Mouse (Mus musculus) spleen, adult 2 months (tissue): ENCODE results near the gene Cmc2. TPM values are rescaled to one million over a fixed set of nuclear protein-coding genes. Genes with fewer than 3 reads are reported as not detected.

Experiments
- DNase-seq, 2 experiments: peaks; one replicate each; pipeline versions ENCODE4 v3.0.0 to v3.0.0-alpha.2; 2012 to 2021; ENCODE audit warnings: low spot score in 2 of 2, low read depth in 1 of 2
- H3K27ac ChIP-seq: fragments of 200-500 bp; 2 replicates; pipeline ENCODE4 v1.5.1; 2012; ENCODE audit warnings: low read length, inconsistent platforms; ENCODE audit not compliant: insufficient read depth
- H3K27me3 ChIP-seq: fragments of 200-500 bp; 2 replicates; pipeline ENCODE4 v1.6.1; 2012; ENCODE audit warnings: mild to moderate bottlenecking, moderate library complexity, low read length, inconsistent platforms; ENCODE audit not compliant: control insufficient read depth, insufficient read depth
- H3K36me3 ChIP-seq: fragments of 200-500 bp; 2 replicates; pipeline ENCODE4 v1.6.1; 2012; ENCODE audit warnings: mild to moderate bottlenecking, low read length, inconsistent platforms; ENCODE audit not compliant: control insufficient read depth, insufficient read depth
- H3K4me1 ChIP-seq: fragments of 200-500 bp; 2 replicates; pipeline ENCODE4 v1.6.1; 2011; ENCODE audit warnings: inconsistent platforms; ENCODE audit not compliant: control insufficient read depth, insufficient read depth, insufficient read length
- H3K4me3 ChIP-seq: fragments of 200-500 bp; 2 replicates; pipeline ENCODE4 v1.5.1; 2011; ENCODE audit warnings: mild to moderate bottlenecking, inconsistent platforms; ENCODE audit not compliant: insufficient read depth, insufficient read length; ENCODE audit errors: extremely low read depth
- CTCF ChIP-seq: fragments of 200-500 bp; IDR thresholded peaks from 2 replicates; pipeline ENCODE4 v1.5.1; 2011; ENCODE audit warnings: mild to moderate bottlenecking, inconsistent platforms; ENCODE audit not compliant: insufficient read depth, insufficient read length, insufficient replicate concordance; ENCODE audit errors: extremely low read depth
- POLR2A ChIP-seq: fragments of 200-500 bp; IDR thresholded peaks from 2 replicates; pipeline ENCODE4 v1.6.1; 2011; ENCODE audit warnings: low read depth, low read length, inconsistent platforms
- whole genome bisulfite sequencing: fragments of 180-500 bp; shearing (Covaris S2); methylation state at CpG from one replicate; pipeline ENCODE4 v1.1.7; 2018; 5-methylcytosine and 5-hydroxymethylcytosine counted together
- polyA plus RNA-seq: library from polyadenylated mRNA; depleted of rRNA; stranded (reverse); fragments of >200 nt; gene quantifications from 2 replicates; pipeline ENCODE4 v1.2.3, GENCODE M21; 2012; rRNA removed

Cmc2 gene
- polyA plus RNA-seq: 3.4 TPM in 2 replicates

- Histone ChIP-seq H3K4me3 (peak within 1 kb of the TSS; percentile 97), H3K4me1 (no peaks in the 10 kb centered on the region; the same call in 1 of the 2 replicates), H3K27me3 (no peaks in the 10 kb centered on the region), H3K27ac (peak within 1 kb of the TSS; percentile 89), H3K36me3 (no peaks in the 10 kb centered on the region; the same call in 1 of the 2 replicates)
- DNase-seq: peak; percentile 84 to 95
- TF ChIP-seq CTCF (no peak), POLR2A (peak; percentile 72; the same call in 1 of the 2 replicates)
- WGBS: under 1% methylated on average over 57 of the region's 57 CpGs
These were observed at the start of gene Cmc2, which contains the start of gene Cenpn for GRCm38 (mm10) chr8:116921337-116922059. Cmc2 (minus strand) TSS chr8:116921455. Cenpn (plus strand) TSS chr8:116921730.

- H3K4me3 ChIP-seq: no peak overlapping the region
- no peak for DNase-seq
- TF ChIP-seq POLR2A: no peak
- no peak for TF ChIP-seq CTCF
- H3K27ac ChIP-seq: no peak overlapping the region
- no peaks in the 10 kb centered on the region for H3K4me1 ChIP-seq
- H3K36me3 ChIP-seq: no peaks in the 10 kb centered on the region
- H3K27me3 ChIP-seq: no peaks in the 10 kb centered on the region
- 88% methylated on average over 6 of the region's 6 CpGs for WGBS
These were observed 48.3 kb upstream of the Cmc2 start for GRCm38 (mm10) chr8:116969531-116969930.

GRCm38 (mm10) chr8:116954415-116954814 lies 33.2 kb upstream of the Cmc2 start:
- WGBS: 95% methylated on average over 9 of the region's 9 CpGs
- no peak overlapping the region for H3K4me3 ChIP-seq
- H3K27me3 ChIP-seq: no peaks in the 10 kb centered on the region
- no peaks in the 10 kb centered on the region for H3K4me1 ChIP-seq
- DNase-seq: no peak
- no peak for TF ChIP-seq POLR2A
- no peak for TF ChIP-seq CTCF
- H3K27ac ChIP-seq: no peak overlapping the region
- peaks cover 27% of the 10 kb centered on the region for H3K36me3 ChIP-seq

GRCm38 (mm10) chr8:116952428-116952827 lies 31.2 kb upstream of the Cmc2 start:
- Histone ChIP-seq H3K4me1 (peaks cover 4% of the 10 kb centered on the region; the same call in 1 of the 2 replicates), H3K27me3 (no peaks in the 10 kb centered on the region), H3K4me3 (no peak overlapping the region), H3K36me3 (peaks cover 24% of the 10 kb centered on the region), H3K27ac (no peak overlapping the region)
- no peak for DNase-seq
- 50% methylated on average over 8 of the region's 8 CpGs for WGBS
- TF ChIP-seq POLR2A (no peak), CTCF (no peak)

DNA sequence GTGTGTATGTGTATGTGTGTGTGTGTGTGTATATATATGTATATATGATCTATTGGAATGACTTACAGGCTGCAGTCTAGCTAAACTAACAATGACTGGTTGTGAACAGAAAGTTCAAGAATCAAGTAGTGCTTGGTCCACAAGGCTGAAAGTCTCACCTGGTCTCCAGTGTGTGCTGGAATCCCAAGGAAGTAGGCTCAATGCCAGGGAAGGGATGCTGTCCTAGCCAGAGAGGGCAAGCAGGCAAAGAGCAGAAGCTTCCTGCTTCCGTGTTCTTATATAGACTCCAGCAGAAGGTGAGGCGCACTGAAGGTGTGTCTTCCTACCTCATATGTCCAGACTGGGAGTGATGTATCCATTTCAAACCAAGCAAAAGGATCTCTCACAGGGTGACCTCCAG lies 30.5 kb upstream of the Cmc2 start:
- H3K4me1 ChIP-seq: peaks cover 6% of the 10 kb centered on the region; the same call in 1 of the 2 replicates
- H3K4me3 ChIP-seq: no peak overlapping the region

GRCm38 (mm10) chr8:116951369-116951768 lies 30.1 kb upstream of the Cmc2 start:
- no peak overlapping the region for H3K4me3 ChIP-seq
- TF ChIP-seq POLR2A (no peak), CTCF (no peak)
- no peaks in the 10 kb centered on the region for H3K27me3 ChIP-seq
- DNase-seq: no peak
- peaks cover 10% of the 10 kb centered on the region; the same call in 1 of the 2 replicates for H3K4me1 ChIP-seq
- H3K36me3 ChIP-seq: peaks cover 13% of the 10 kb centered on the region
- 80% methylated on average over 5 of the region's 5 CpGs for WGBS
- H3K27ac ChIP-seq: no peak overlapping the region

More for the DNA sequence above, 30.5 kb upstream of the Cmc2 start:
- WGBS: 90% methylated on average over 2 of the region's 2 CpGs
- TF ChIP-seq POLR2A (no peak), CTCF (no peak)
- Histone ChIP-seq H3K27me3 (no peaks in the 10 kb centered on the region), H3K27ac (no peak overlapping the region), H3K36me3 (peaks cover 18% of the 10 kb centered on the region)
- DNase-seq: no peak

DNA sequence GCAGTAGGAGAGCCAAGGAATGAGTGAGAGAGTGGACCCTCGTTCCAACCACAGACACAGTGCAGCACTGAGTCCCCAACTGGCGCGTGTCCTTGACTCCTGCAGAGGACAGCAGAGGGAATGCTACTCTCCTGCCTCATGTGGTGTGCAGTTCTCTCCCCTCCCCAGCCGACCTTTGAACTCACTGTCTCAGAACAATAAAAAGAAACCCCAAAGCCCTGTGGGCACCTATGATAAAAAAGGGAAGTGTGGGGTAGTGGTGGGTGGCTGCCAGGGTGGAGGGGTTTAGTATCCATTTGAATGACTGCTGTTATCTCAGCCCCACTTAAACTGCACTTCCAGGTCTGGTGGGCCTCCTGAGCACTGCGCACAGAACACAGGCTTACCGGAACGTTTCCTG lies 26.3 kb upstream of the Cmc2 start:
- TF ChIP-seq POLR2A (no peak), CTCF (no peak)
- 64% methylated on average over 7 of the region's 7 CpGs for WGBS
- Histone ChIP-seq H3K36me3 (no peaks in the 10 kb centered on the region), H3K27ac (no peak overlapping the region), H3K27me3 (no peaks in the 10 kb centered on the region), H3K4me1 (peaks cover 20% of the 10 kb centered on the region), H3K4me3 (no peak overlapping the region)
- DNase-seq: no peak
